Mouse (Mus musculus): ENCODE measurements at regions not wholly inside any gene's neighbourhood (a gene's known extent, or its start where the extent isn't known, plus 50 kb on each side); places are given as distances from the start of the nearest gene placed in this dataset.

DNA sequence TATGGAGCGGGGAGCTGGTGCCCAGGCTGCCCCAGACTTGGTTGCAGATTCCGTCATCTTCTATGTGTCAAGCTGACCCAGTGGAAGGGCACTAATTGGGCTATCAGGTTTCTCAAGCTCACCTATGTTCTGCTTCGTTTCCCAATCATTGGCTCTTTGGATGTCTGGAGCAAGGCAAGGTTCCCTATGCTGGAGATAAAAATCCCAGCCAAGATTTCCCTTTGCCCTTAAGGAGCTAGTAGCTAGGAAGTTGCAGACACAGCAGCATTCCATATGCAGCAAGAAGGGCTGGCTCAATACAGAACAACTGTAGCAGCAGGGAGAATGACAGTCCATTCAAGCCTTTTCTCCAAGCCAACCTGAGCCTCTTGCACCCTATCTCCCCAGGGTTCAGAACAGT lies 159.2 kb upstream of the Zfp706 start:
- DNase-seq (ENCODE audit: low spot score in 2 of 2) = no peak

DNA sequence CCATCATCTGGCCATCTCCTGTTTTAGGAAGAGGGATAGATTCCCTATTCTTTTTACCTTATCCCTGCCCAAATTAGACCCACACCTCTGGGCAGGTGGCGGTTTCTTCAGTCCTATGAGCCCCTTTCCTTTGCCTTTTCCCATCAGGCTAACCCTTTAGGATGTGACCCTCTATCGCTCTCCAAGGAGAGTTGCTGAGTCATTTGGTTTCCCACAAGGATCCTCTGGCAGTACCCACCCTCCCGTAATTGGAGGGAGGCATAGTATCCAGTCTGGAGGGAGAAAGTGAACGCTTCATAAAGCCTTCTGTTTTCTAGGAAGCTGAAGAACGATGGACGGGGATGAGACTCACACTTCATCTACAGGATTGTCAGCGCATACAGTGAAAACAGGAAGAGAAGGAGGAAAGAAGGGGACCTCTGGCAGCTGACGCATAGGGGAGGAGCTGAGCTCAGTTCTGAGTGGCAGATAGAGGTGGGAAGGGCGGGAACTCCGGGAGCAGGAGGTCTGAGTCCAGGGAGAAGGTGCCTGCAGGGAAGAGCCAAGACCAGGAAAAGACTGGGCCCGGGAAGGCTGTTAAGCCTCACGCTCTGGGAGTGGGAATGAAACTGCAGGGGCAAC lies 158.4 kb upstream of the Zfp706 start:
- DNase-seq (ENCODE audit: low spot score in 2 of 2) = no peak

- DNase-seq (ENCODE audit: low spot score in 2 of 2) = no peak
Observed at GRCm38 (mm10) chr15:37165216-37165615, 157.6 kb upstream of the Zfp706 start.

DNA sequence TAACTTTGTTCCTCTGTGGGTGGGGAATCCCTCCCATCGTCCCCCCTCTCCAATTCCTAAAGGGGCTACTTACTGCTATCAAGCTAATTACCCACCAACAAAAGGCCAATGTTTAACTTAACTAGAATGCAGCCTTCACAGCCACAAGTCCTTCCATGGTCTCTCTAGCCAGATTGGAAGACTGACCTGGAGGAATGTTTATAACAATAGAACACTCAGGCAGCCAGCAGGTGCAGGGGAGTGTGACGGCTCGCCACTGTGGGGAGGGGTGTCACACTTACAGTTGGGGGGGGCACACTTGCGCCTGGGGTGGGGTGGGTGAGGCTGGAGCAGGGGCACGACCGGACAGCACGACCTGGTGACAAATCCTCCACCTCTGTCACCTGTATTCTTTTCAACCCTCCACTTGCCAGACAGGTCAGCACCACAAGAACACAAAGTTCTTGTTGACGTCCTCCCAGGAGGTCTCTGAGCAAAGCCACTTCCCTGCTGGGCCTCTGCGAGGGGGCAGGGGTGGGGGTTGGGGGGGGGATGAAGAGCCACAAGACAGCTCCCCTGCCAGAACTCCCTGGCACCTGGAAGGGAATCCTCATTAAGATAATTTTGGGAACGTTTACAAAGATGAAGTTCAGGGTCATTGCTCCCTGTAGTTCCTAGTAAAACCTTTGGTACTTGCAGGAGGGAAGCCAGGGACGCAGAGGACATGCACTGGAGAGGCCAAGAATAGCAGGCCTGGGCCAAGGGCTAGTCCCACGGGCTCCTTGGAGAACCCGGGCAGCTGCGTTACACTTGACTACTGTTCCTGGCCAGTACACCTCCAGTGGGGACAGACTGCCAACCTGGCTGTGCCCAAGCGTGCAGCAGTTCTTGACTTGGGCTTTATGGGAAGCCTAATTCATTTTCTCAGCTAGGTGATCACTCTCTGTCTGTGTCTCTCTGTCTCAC lies 156.9 kb upstream of the Zfp706 start:
- DNase-seq (ENCODE audit: low spot score in 2 of 2) = no peak

GRCm38 (mm10) chr15:37159956-37160355 lies 152.4 kb upstream of the Zfp706 start:
- no peak for DNase-seq (ENCODE audit: low spot score in 2 of 2)

- no peak for DNase-seq (ENCODE audit: low spot score in 2 of 2)
Observed at GRCm38 (mm10) chr15:37159349-37159748, 151.8 kb upstream of the Zfp706 start.

DNA sequence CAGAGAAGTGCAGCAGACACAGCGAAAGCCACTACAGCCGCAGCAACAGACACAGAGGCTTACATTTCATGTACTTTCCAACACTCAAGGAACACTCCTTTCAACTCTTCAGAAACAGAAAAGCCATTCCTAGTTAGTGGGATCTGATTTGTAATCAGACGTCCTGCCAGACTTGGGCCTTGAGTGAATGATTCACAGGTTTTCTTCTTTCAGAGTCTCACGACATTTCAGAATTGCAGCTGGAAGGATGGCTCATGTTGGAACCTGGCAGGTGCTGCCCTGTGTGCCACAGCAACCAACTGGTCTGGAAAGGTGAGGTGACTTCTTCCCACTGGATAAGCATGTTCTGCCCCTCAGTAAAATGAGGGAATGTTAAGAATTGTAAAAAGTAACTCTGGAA lies 149.8 kb upstream of the Zfp706 start:
- DNase-seq (ENCODE audit: low spot score in 2 of 2) = no peak

DNA sequence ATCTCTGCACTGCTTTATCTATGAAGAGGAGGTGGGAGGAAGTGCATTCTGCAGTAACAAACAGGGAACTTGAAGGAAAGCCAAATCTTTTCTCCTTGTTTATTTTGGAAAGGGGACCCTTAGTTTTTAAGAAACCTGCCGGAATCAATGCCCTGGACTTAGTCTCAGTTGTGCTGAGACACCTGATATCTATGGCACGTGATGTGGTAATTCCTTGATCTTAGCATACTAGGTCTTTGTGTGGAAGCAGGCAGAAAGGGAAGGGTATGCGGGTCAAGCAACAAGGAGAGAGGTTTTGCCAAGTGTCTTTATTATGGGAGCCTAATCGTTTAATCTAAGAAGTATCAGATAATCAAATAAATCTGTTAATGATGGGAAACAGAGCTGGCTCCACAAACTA lies 147.4 kb upstream of the Zfp706 start:
- no peak for DNase-seq (ENCODE audit: low spot score in 2 of 2)

DNA sequence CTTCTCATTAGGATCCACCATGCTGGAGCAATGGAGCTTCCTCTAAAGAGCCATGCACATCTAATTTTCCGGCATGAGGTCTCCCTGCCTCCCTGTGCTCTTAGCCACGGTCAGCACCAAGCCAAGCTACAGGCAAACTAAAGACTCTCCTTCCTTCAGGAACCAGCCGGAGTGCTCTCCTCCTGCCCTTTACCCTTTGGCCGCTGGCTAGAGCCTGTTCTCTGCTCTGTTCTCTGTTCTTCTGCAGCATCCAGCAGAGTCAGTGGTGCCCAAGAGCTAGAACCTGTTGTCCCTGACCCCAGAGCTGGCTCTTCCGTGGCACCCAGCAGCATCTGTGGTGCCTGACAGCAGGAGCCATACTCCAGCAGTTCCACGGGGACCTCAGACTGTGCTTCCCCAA lies 145.6 kb upstream of the Zfp706 start:
- DNase-seq (ENCODE audit: low spot score in 2 of 2) = no peak

DNA sequence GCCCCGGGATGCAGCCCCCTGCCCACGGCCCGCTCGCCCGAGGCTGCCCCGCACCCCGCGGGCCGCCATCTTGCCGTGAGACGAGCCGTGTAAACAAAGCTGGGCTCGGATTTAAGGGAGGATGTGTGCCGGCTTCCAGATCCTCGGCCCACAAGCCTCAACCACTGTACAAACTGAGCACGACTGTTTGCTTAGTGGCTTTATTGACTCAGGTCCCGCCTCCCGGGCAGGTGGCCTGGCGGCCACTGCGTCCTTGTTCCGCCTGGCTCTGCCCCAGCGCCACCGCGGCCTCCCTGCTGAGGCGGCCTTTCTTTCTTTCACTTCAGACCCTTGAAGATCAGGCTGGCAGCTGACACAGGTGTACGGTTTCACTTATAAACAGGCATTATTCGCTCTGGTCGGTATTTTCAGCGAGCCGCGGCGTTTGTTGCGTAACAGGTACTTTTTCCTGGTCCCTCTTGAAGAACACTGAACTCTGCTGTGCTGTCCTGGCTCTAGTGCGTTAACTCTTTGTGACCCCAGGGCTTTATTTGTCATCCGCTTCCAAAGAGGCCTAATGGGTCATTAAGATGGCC lies 128.1 kb upstream of the Zfp706 start:
- DNase-seq (ENCODE audit: low spot score in 2 of 2) = peak; percentile 67 to 75

GRCm38 (mm10) chr15:37134913-37135589 lies 127.5 kb upstream of the Zfp706 start:
- DNase-seq (ENCODE audit: low spot score in 2 of 2) = peak; percentile 25 to 48

- DNase-seq (ENCODE audit: low spot score in 2 of 2) = peak in 1 of 2 experiments; percentile 38
Observed at GRCm38 (mm10) chr15:37134386-37134785, 126.8 kb upstream of the Zfp706 start.

GRCm38 (mm10) chr15:37133916-37134315 lies 126.3 kb upstream of the Zfp706 start:
- peak; percentile 34 to 47 for DNase-seq (ENCODE audit: low spot score in 2 of 2)

DNA sequence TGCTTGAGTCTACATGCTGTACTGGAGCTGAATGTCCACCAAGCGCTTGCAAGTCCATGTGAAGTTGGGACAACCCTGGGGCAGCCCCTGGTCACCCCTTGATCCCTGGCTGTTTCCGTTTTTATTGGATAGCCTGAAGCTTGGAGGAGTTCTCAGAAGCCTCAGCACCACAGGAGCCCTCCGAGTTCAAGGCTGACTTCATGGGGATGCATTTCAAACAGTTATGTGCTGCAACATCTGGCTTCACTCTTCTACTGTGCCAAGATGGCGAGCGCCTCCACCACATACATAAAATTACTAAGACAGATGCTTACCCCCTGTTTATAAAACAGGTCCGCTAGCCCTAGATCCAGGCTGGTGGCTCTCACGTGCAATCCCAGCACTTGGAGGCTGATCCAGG lies 120.1 kb upstream of the Zfp706 start:
- DNase-seq (ENCODE audit: low spot score in 2 of 2) = no peak

DNA sequence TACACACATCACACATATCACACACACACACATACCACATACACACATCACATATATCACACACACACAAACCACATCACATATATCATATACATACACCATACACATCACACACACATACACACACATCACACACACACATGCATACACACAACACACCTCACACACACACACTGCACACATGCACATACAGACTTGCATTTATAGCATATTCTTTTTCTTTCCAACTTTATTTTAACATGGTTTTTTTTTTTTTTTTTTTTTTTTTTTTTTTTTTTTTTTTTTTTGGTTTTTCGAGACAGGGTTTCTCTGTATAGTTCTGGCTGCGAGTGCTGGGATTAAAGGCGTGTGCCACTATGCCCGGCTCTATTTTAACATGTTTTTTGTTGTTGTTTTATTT lies 119.6 kb upstream of the Zfp706 start:
- no peak for DNase-seq (ENCODE audit: low spot score in 2 of 2)

DNA sequence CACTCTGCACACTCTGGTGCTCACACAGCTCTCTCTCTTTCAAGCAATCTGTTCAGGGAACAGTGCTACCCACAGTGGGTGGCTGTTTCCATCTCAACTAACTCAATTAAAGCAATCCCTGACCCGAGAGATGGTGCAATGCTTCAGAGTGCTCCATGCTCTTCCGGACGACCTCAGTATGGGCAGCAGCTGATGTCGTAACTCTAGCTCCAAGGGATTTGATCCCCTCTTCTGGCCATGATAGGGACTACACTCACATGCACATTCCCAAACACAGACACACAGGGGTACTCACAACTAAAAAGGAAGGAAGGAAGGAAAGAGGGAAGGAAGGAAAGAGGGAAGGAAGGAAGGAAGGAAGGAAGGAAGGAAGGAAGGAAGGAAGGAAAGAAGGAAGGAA lies 118.2 kb upstream of the Zfp706 start:
- DNase-seq (ENCODE audit: low spot score in 2 of 2) = no peak

DNA sequence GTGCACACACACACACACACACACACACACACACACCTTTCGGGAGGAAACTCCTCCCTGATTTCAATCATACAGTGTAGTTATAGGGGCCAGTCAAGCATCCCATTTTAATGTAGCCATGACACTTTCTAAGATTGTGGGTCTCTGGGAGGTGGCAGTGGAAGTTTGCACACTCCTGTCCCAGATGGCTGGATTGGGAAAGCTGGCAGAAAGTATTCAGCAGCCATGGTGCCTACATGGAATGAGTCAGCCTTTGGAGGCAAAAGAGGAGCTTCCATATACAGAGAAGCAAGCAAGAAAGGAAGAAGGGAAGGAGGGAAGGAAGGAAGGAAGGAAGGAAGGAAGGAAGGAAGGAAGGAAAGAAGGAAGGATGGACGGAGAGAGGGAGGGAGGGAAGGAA lies 117.4 kb upstream of the Zfp706 start:
- DNase-seq (ENCODE audit: low spot score in 2 of 2) = no peak

DNA sequence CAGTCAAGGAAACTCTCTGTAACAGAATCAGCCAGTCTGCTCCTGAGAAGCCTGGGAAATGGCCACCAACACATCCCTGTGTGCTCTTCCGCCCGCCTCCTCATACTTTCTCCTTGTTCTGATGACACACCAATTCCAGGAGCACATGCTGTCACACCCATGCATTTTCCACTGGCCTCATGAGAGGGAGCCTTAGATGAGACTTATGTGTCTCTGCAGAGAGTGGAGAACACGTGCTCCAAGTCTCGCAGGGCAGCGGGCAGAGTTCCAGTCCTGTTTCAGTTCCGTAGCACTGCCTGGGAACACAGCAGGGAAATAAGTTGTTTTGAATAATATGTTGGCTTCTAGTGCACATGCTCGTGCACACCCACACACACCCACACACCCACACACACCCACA lies 116.7 kb upstream of the Zfp706 start:
- peak in 1 of 2 experiments; percentile 42 for DNase-seq (ENCODE audit: low spot score in 2 of 2)

- DNase-seq (ENCODE audit: low spot score in 2 of 2) = peak; percentile 90 to 91
Observed at GRCm38 (mm10) chr15:37120381-37120780, 112.8 kb upstream of the Zfp706 start.

GRCm38 (mm10) chr15:37114119-37114518 lies 106.5 kb upstream of the Zfp706 start:
- peak; percentile 76 to 82 for DNase-seq (ENCODE audit: low spot score in 2 of 2)

DNA sequence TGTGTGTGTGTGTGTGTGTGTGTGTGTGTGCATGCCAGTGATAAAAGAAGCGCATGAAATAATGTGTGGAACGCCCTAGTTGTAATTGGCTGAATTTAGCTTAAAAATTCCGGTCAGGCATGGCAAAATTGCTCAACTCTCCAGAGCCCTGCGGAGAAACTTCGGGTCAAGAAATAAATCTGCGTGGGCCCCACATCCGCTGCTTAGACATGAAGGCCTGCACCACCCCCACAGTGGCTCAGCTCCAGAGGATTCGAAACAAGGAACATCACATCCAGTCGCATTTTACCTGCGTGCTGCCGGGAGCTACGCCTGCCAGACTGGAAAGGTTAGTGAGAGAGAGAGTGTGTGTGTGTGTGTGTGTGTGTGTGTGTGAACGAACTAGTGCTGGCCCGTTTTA lies 102.9 kb upstream of the Zfp706 start:
- no peak for DNase-seq (ENCODE audit: low spot score in 2 of 2)

All from layer of hippocampus, postnatal 10 days (tissue).